Mouse (Mus musculus): ENCODE measurements around the gene Hk2. TPM values are rescaled to one million over a fixed set of nuclear protein-coding genes. Genes with fewer than 3 reads are reported as not detected.

The Hk2 gene
- polyA plus RNA-seq, 1 experiment from 2014 or later: 4.8 TPM

DNA sequence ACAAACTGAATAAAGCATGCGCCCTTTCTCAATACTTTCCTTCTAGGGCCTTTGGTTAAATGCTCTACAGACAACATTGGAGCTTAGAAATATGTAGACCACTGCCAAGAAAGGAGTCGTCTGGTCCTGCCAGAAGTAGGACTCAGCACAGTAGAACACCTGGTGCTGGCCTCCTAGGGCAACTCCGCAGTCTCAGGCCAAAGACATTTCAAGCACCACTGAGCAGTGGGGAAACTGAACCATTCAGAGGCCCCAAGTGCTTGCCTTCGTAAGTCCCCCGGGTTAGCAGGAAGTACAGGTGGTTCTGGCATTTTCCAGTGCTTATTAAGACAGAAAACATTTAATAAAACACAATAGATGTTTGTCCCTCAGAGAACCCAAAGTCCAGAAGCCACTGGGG, 59.4 kb downstream of the Hk2 start:
- H3K4me2 ChIP-seq (ENCODE audit: low read length): no peak overlapping the region
- H3K9ac ChIP-seq (replicated peaks; ENCODE audit: low read depth, low read length): no peak overlapping the region
- H3K4me3 ChIP-seq (replicated peaks; ENCODE audit: low read length): no peak overlapping the region
- no peaks in the 10 kb centered on the region for H3K27me3 ChIP-seq (replicated peaks; ENCODE audit: control insufficient read depth, insufficient read depth, low read length)
- no peak for ATAC-seq
- H3K36me3 ChIP-seq (ENCODE audit: control insufficient read depth, insufficient read depth): no peaks in the 10 kb centered on the region
- H3K27ac ChIP-seq (ENCODE audit: low read length): no peak overlapping the region
- WGBS: 91% methylated on average over 5 of the region's 5 CpGs
- no peaks in the 10 kb centered on the region for H3K9me3 ChIP-seq (ENCODE audit: control insufficient read depth, low read length)
- no peaks in the 10 kb centered on the region for H3K4me1 ChIP-seq (replicated peaks; ENCODE audit: control insufficient read depth, insufficient read depth, low read length)

DNA sequence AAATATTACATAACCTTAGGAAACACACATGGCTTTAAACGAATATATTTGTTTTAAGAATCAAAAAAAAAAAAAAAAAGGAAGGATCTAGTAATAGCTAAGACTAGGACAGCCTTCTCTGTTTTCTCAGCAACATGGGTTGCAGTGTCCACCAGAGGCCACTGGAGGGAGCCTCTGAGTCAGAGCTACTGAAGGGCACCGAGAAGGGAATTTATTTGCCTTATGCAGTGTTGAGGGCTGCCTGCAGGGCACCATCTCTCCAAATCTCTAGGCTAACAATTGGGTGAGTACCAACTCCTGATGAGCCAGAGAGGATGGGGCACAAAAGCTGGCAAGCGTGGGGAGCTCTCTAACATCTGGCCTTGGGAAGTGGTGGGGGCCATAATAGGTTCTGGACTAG, 60.0 kb downstream of the Hk2 start:
- no peak overlapping the region for H3K4me2 ChIP-seq (ENCODE audit: low read length)
- no peaks in the 10 kb centered on the region for H3K9me3 ChIP-seq (ENCODE audit: control insufficient read depth, low read length)
- no peak overlapping the region for H3K4me3 ChIP-seq (replicated peaks; ENCODE audit: low read length)
- no peaks in the 10 kb centered on the region for H3K4me1 ChIP-seq (replicated peaks; ENCODE audit: control insufficient read depth, insufficient read depth, low read length)
- H3K27me3 ChIP-seq (replicated peaks; ENCODE audit: control insufficient read depth, insufficient read depth, low read length): no peaks in the 10 kb centered on the region
- ATAC-seq: peak; percentile 67
- H3K36me3 ChIP-seq (ENCODE audit: control insufficient read depth, insufficient read depth): no peaks in the 10 kb centered on the region
- WGBS: 11% methylated on average over 3 of the region's 3 CpGs
- no peak overlapping the region for H3K9ac ChIP-seq (replicated peaks; ENCODE audit: low read depth, low read length)
- H3K27ac ChIP-seq (ENCODE audit: low read length): no peak overlapping the region

DNA sequence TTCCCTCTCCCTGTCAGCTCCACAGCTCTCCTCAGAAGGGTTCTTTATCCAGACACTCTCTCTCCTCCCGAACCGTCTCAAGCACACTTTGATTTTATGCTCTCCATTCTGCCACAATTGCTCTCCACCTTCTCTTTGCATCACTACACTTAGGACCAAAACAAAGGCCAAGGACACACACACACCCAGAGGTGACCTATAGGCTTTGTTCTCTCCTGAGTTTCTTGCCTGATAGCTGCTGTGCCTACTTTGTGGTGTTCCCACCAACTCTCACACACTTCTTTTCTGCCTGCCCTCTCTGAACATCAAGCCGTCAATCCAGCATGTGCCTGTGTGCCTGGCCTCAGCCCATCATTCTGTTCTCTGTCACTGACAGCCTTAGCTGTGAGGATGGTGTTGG, 66.5 kb downstream of the Hk2 start:
- no peak overlapping the region for H3K27ac ChIP-seq (ENCODE audit: low read length)
- no peaks in the 10 kb centered on the region for H3K9me3 ChIP-seq (ENCODE audit: control insufficient read depth, low read length)
- ATAC-seq: no peak
- no peak overlapping the region for H3K4me3 ChIP-seq (replicated peaks; ENCODE audit: low read length)
- H3K27me3 ChIP-seq (replicated peaks; ENCODE audit: control insufficient read depth, insufficient read depth, low read length): no peaks in the 10 kb centered on the region
- H3K4me1 ChIP-seq (replicated peaks; ENCODE audit: control insufficient read depth, insufficient read depth, low read length): no peaks in the 10 kb centered on the region
- no peak overlapping the region for H3K4me2 ChIP-seq (ENCODE audit: low read length)
- H3K9ac ChIP-seq (replicated peaks; ENCODE audit: low read depth, low read length): no peak overlapping the region
- 82% methylated on average over 3 of the region's 3 CpGs for WGBS
- H3K36me3 ChIP-seq (ENCODE audit: control insufficient read depth, insufficient read depth): no peaks in the 10 kb centered on the region

DNA sequence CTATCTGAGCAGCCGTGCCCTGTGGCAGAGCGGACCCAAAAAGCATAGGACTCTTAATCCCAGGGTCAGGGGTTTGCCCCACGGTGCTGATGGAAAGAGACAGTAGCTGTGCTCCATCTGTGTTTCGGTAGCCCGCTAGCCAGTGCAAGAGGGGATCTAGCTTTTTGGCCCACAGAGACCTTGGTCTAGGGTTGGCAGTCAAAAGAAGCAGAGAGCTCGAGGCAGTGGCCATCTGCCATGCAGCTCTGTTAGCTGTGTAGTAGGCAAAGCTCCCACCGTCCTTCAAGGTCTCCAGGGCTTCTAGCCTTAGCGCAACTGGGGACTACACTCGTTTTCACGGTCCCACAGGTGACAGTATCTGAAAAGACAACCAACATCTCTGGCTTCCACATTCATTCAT, 67.0 kb downstream of the Hk2 start:
- no peaks in the 10 kb centered on the region for H3K36me3 ChIP-seq (ENCODE audit: control insufficient read depth, insufficient read depth)
- H3K27ac ChIP-seq (ENCODE audit: low read length): no peak overlapping the region
- H3K4me1 ChIP-seq (replicated peaks; ENCODE audit: control insufficient read depth, insufficient read depth, low read length): no peaks in the 10 kb centered on the region
- WGBS: 88% methylated on average over 10 of the region's 10 CpGs
- H3K9me3 ChIP-seq (ENCODE audit: control insufficient read depth, low read length): no peaks in the 10 kb centered on the region
- H3K4me2 ChIP-seq (ENCODE audit: low read length): no peak overlapping the region
- no peaks in the 10 kb centered on the region for H3K27me3 ChIP-seq (replicated peaks; ENCODE audit: control insufficient read depth, insufficient read depth, low read length)
- no peak overlapping the region for H3K4me3 ChIP-seq (replicated peaks; ENCODE audit: low read length)
- no peak overlapping the region for H3K9ac ChIP-seq (replicated peaks; ENCODE audit: low read depth, low read length)
- no peak for ATAC-seq

DNA sequence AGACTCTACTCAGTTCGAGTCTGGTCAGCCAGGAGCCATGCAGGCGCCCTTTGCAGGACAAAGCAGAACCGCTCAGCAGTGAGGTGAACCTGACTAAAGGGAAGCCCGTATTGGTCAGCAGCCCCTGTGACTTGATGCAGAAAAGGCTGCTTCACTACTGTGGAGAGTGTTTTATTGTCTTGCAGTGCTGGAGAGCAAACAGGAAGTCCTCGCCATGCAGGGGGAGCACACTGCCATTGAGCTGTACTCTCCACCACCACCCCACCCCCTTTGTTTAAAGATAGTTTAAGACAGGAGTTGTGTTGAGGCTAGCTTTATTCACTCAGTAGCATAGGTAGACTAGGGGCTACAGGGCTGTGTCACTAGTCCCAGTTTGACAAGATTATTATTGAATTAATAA, 69.0 kb downstream of the Hk2 start, which contains the start of gene Pole4:
Gene Pole4 (minus strand): TSS at position 145 of the 400 bp plus-strand sequence.
- ATAC-seq: no peak
- H3K4me3 ChIP-seq (replicated peaks; ENCODE audit: low read length): no peak within 1 kb of the TSS

DNA sequence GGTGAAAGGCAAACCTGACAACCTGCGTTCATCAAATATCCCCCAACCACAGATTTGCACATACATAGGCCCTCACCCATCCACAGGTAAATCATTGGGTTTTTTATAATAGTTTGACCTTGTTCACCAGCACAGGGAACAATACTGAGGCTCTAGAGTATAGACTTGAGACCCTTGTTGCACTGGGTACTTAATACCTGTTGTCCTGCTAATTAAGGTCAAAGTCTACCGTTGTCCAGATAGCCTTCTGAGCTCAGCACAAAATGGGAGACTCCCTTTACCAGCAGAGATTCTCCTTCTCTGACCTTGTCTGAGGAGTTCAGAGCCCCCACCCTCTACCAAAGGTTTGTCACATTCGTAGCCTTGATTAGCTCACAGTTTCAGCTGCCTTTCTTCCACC, 70.5 kb downstream of the Hk2 start:
- no peaks in the 10 kb centered on the region for H3K27me3 ChIP-seq (replicated peaks; ENCODE audit: control insufficient read depth, insufficient read depth, low read length)
- no peaks in the 10 kb centered on the region for H3K36me3 ChIP-seq (ENCODE audit: control insufficient read depth, insufficient read depth)
- H3K4me1 ChIP-seq (replicated peaks; ENCODE audit: control insufficient read depth, insufficient read depth, low read length): 0 out of 2 replicates have a peak, but pooled peaks cover 4% of the 10 kb centered on the region
- no peaks in the 10 kb centered on the region for H3K9me3 ChIP-seq (ENCODE audit: control insufficient read depth, low read length)
- ATAC-seq: no peak
- WGBS: 91% methylated on average over 3 of the region's 3 CpGs
- H3K4me3 ChIP-seq (replicated peaks; ENCODE audit: low read length): no peak overlapping the region
- no peak overlapping the region for H3K9ac ChIP-seq (replicated peaks; ENCODE audit: low read depth, low read length)
- H3K4me2 ChIP-seq (ENCODE audit: low read length): no peak overlapping the region
- H3K27ac ChIP-seq (ENCODE audit: low read length): no peak overlapping the region

More for the DNA sequence above, 69.0 kb downstream of the Hk2 start, which contains the start of gene Pole4:
- Histone ChIP-seq H3K9me3 (ENCODE audit: control insufficient read depth, low read length) (no peaks in the 10 kb centered on the region), H3K27ac (ENCODE audit: low read length) (no peak within 1 kb of the TSS), H3K9ac (replicated peaks; ENCODE audit: low read depth, low read length) (no peak within 1 kb of the TSS), H3K4me2 (ENCODE audit: low read length) (no peak within 1 kb of the TSS), H3K27me3 (replicated peaks; ENCODE audit: control insufficient read depth, insufficient read depth, low read length) (no peaks in the 10 kb centered on the region), H3K4me1 (replicated peaks; ENCODE audit: control insufficient read depth, insufficient read depth, low read length) (0 out of 2 replicates have a peak, but pooled peaks cover under 1% of the 10 kb centered on the region), H3K36me3 (ENCODE audit: control insufficient read depth, insufficient read depth) (no peaks in the 10 kb centered on the region)
- WGBS: 82% methylated on average over 5 of the region's 5 CpGs

DNA sequence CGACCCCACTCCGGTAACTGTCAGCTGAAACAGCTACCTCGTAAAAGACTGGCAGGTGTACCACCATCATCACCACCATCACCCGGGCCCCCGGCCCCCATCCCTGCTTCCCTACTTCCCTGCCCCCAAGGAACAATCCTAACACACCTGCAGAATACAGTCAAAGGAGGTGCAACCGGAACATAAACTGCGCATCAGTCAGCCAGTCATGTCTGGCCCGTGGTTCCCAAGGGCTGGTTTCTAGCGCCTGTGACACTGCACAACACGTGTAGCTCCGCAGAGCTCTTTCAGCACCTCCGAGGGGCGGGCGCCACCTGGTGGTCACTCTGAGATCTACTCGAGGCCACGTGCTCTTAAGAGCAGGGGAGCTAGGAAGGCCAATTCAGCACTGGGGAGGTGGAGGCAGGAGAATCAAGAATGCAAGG, 71.6 kb downstream of the Hk2 start:
- Histone ChIP-seq H3K9ac (replicated peaks; ENCODE audit: low read depth, low read length) (no peak overlapping the region), H3K4me1 (replicated peaks; ENCODE audit: control insufficient read depth, insufficient read depth, low read length) (0 out of 2 replicates have a peak, but pooled peaks cover 4% of the 10 kb centered on the region), H3K4me2 (ENCODE audit: low read length) (0 out of 2 replicates have a peak overlapping the region, but pooled peaks have one; percentile 17), H3K27me3 (replicated peaks; ENCODE audit: control insufficient read depth, insufficient read depth, low read length) (no peaks in the 10 kb centered on the region), H3K9me3 (ENCODE audit: control insufficient read depth, low read length) (no peaks in the 10 kb centered on the region), H3K36me3 (ENCODE audit: control insufficient read depth, insufficient read depth) (no peaks in the 10 kb centered on the region), H3K4me3 (replicated peaks; ENCODE audit: low read length) (no peak overlapping the region), H3K27ac (ENCODE audit: low read length) (no peak overlapping the region)
- peak; percentile 94 for ATAC-seq
- 33% methylated on average over 16 of the region's 16 CpGs for WGBS

DNA sequence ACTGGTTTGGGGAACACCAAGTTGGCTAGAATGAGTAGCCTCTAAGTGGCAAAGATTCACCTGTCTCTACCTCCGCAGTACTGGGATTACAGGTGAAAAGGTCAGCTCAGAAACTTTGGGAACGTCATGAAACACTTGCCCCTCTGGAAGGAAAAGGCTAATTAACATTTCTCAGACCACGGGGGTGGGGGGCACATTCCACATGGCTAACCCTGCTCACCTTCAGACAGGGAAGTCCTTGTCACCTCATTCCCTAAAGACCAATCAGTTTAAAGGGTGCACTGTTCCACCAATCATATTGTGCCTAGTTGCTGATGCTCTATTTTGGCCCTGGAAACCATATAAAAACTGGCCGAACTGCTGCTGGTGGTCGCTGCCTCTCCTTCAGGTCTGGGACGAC, 73.0 kb downstream of the Hk2 start:
- H3K4me1 ChIP-seq (replicated peaks; ENCODE audit: control insufficient read depth, insufficient read depth, low read length): 0 out of 2 replicates have a peak, but pooled peaks cover 4% of the 10 kb centered on the region
- no peaks in the 10 kb centered on the region for H3K9me3 ChIP-seq (ENCODE audit: control insufficient read depth, low read length)
- no peak overlapping the region for H3K9ac ChIP-seq (replicated peaks; ENCODE audit: low read depth, low read length)
- H3K27me3 ChIP-seq (replicated peaks; ENCODE audit: control insufficient read depth, insufficient read depth, low read length): no peaks in the 10 kb centered on the region
- no peaks in the 10 kb centered on the region for H3K36me3 ChIP-seq (ENCODE audit: control insufficient read depth, insufficient read depth)
- no peak overlapping the region for H3K4me2 ChIP-seq (ENCODE audit: low read length)
- no peak overlapping the region for H3K27ac ChIP-seq (ENCODE audit: low read length)
- no peak for ATAC-seq
- no peak overlapping the region for H3K4me3 ChIP-seq (replicated peaks; ENCODE audit: low read length)
- 75% methylated on average over 6 of the region's 6 CpGs for WGBS

DNA sequence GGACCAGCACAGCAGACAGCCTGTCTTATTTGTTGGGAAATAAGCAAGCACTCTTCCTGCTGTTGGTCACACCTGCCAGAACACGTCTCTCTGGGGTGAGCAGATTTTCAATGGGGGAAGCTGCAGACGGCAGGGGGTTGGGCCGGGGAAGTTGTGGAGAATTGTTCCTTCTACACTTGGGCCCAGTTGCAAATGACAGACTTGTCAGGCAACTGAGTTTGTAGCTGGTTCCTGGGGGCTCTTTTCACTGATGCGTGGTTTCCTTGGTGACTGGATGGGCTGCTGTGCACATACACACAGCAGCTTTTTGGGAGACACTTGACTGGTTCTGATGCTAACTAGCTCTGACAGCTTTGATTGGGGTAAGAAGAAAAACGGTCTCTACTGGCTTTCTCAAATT, 74.4 kb downstream of the Hk2 start:
- no peaks in the 10 kb centered on the region for H3K27me3 ChIP-seq (replicated peaks; ENCODE audit: control insufficient read depth, insufficient read depth, low read length)
- no peaks in the 10 kb centered on the region for H3K36me3 ChIP-seq (ENCODE audit: control insufficient read depth, insufficient read depth)
- no peak overlapping the region for H3K9ac ChIP-seq (replicated peaks; ENCODE audit: low read depth, low read length)
- 17% methylated on average over 5 of the region's 5 CpGs for WGBS
- no peak overlapping the region for H3K4me2 ChIP-seq (ENCODE audit: low read length)
- ATAC-seq: no peak
- no peak overlapping the region for H3K27ac ChIP-seq (ENCODE audit: low read length)
- H3K4me1 ChIP-seq (replicated peaks; ENCODE audit: control insufficient read depth, insufficient read depth, low read length): 0 out of 2 replicates have a peak, but pooled peaks cover 4% of the 10 kb centered on the region
- H3K4me3 ChIP-seq (replicated peaks; ENCODE audit: low read length): no peak overlapping the region
- no peaks in the 10 kb centered on the region for H3K9me3 ChIP-seq (ENCODE audit: control insufficient read depth, low read length)

DNA sequence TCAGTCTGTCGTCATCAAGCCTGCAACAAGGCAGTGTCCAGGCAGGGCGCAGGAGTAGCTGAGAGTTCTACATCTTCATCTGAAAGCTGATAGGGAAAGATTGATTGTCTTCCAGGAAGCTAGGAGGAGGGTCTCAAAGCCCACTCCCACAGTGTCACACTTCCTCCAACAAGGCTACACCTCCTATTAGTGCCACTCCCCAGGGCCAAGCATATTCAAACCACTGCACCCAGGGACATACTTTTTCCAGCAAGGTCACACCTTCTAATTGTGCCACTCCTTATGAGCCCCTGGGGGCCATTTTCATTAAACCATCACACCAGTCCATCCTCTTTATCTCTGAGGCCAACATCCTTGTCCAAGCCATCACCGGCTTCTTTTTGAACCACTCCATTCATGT, 77.5 kb downstream of the Hk2 start:
- H3K4me1 ChIP-seq (replicated peaks; ENCODE audit: control insufficient read depth, insufficient read depth, low read length): 0 out of 2 replicates have a peak, but pooled peaks cover 4% of the 10 kb centered on the region
- no peak for ATAC-seq
- H3K27me3 ChIP-seq (replicated peaks; ENCODE audit: control insufficient read depth, insufficient read depth, low read length): no peaks in the 10 kb centered on the region
- H3K9me3 ChIP-seq (ENCODE audit: control insufficient read depth, low read length): no peaks in the 10 kb centered on the region
- no peaks in the 10 kb centered on the region for H3K36me3 ChIP-seq (ENCODE audit: control insufficient read depth, insufficient read depth)
- no peak overlapping the region for H3K4me2 ChIP-seq (ENCODE audit: low read length)
- H3K27ac ChIP-seq (ENCODE audit: low read length): no peak overlapping the region
- H3K4me3 ChIP-seq (replicated peaks; ENCODE audit: low read length): no peak overlapping the region
- no peak overlapping the region for H3K9ac ChIP-seq (replicated peaks; ENCODE audit: low read depth, low read length)
- 97% methylated on average over 3 of the region's 3 CpGs for WGBS
